Mouse (Mus musculus) lung, postnatal 4 days (tissue): ENCODE data around the gene Tmem198b.
"Not testable (repeated sequence)": the region's sequence is repeated elsewhere in the genome, so short reads cannot be mapped to it uniquely, and the experiment has no call there.

Source experiments
- DNase-seq, 2 experiments: peaks; one replicate each; pipeline ENCODE4 v3.0.0; 2021

Tmem198b gene

DNA sequence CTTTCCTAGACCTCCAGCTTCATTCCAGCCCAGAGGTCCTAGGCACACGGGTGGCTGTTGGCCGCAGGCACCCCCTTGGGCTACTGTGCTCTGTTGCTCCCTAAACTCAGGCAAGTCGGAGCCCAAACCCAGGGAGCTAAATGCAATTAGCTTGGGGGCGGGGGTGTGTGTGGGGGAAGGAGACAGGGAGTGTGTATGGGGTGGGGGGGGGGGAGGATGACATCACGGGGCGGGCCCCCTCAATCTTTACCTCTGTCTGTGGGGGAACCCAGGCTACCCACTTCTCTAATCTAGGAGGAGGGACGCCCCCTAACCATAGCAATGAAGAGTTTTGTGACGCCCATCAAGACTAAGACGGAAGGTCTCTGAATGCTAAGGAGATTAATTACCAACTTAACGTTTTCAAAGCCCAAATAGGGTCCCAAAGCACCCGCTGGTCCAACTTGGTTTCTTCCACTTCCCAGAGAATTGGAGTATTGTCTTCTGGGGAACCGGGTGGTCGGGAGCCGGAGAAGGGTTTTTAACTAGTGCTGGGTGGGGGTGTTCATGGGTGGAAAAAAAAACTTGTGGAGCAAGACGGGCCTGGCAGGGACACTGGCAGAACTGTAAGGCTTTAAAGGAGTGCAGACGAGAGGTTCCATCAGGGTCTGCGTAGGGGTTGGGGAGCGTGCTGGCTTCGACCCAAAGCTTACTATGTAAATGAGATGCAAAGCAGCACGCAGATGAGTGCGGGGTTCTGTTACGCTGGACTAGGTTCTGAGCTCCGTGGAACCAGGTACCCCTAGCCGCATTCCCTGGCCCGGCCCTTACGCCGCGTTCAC lies at the start of gene Tmem198b:
Tmem198b (minus strand) TSS at position 100 of the 821 bp plus-strand sequence.
- DNase-seq = peak; percentile 62 to 75

DNA sequence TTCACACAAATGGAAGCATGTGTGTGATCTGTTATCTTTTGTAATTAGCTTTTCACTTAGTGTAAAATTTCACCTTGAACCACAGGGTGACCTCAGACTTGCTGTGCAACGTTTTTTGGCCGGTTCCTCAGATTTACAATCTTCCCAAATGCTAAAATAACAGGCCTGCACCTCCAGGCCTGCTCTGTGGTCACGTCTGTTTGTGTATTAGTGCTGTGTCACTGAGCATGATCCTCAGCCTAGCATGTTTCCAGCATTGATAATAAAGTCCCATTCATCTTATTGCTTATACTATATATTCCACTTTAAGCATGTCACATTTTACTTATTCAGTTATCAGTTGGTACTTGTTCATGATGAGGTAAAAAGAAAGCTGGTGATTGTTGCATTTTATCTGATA lies 46.2 kb upstream of the Tmem198b start:
- DNase-seq = no peak

DNA sequence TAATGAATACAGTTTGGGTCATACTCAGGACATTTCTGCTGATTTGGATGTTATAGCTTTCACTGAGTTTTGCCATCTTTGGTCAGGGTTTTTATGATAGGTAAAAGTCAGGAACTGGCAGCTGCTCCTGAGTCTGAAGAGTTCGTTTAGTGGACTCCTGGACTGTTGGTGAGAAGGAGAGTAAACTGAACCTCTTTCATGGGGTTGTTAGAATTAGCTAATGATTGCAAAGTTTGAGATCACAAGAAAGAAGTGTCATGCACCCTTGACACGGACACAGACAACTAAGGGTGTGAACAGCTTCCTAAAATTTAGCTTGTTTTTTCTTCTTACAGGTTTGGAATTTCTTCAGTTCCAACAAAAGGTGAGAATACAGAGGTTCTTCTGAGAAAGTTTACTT lies 44.3 kb upstream of the Tmem198b start:
- DNase-seq = no peak

DNA sequence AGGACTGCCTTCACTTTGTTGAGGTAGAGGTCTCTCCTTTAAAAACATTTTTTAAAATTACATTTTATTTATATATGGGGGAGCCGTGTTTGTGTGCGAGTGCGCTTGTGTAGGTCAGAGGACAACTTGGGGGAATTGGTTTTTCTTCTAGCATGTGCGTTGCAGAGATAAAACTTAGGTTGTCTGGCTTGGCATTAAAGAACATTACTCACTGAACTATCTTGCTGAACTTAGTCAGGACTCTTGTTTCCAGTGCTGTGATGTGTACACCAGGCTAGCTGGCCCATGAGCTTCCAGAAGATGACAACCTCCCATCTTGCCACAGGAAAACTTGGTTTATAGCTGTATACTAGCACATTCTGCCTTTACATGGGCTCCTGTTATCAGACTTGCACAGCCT lies 42.5 kb upstream of the Tmem198b start:
- no peak for DNase-seq

DNA sequence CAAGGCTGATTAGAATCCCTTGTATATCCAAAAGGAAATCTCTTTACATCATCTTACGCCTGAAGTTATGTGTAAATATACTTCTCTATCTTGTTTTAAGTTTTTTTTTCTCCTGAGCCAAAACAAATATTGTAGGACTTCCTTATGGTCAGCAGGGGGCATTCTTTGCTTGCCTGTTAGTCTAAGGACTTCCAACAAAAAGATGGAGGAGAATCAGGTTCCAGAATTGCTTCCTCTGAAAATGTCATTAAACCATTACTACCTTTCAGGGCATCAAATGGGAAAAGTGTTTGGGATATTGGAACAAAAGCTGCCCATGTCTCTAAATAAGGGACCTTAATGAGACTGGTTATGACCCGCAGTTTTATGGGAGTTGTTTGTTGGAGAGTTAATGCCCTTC lies 41.3 kb upstream of the Tmem198b start:
- no peak for DNase-seq

DNA sequence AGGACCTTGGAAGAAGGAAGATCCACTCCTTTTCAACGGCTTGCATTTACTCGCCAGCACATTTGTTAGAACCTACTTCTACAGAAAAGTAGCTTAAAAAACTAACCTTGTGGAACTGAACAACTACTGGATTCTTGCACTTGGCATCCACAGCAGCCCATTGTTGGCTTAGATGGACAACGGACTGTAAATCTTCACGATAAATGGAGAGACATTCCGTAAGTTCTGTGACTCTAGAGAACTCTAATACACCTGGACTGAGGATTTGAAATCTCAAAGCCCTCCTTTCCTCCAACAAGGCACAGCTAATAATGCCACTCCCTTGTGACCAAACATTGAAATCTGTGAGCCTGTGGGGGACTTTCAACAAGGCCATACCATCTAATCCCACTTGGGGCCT lies 39.1 kb upstream of the Tmem198b start:
- DNase-seq = no peak

DNA sequence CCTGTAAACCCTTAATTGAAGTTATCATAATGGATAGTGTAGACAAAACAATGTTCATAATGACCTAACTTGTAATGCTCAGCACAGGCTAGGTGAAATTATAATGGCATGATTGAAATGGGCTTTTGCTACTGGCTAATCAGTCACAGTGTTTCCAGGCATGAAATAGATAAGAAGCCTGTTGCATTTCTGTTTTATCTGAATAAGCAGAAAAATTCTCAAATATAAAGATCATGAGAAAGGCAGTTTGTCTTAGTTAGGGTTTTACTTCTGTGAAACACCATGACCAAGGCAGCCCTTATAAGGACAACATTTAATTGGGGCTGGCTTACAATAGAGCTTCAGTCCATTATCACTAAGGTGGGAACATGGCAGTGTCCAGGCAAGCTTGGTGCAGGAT lies 36.4 kb upstream of the Tmem198b start:
- no peak for DNase-seq

DNA sequence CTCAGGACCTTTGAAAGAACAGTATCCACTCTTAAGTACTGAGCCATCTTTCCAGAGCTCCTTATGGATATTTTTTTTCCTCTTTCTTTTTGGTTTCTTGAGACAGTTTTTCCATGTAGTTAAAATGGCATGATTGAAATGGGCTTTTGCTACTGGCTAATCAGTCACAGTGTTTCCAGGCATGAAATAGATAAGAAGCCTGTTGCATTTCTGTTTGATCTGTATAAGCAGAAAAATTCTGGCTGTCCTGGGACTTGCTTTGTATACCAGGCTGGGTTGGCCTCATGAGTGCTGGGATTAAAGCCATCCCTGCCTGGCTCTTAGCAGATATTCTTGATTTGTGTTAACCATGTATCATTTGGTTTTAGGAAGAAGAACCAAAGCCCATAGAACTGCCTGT lies 35.3 kb upstream of the Tmem198b start:
- DNase-seq = no peak

DNA sequence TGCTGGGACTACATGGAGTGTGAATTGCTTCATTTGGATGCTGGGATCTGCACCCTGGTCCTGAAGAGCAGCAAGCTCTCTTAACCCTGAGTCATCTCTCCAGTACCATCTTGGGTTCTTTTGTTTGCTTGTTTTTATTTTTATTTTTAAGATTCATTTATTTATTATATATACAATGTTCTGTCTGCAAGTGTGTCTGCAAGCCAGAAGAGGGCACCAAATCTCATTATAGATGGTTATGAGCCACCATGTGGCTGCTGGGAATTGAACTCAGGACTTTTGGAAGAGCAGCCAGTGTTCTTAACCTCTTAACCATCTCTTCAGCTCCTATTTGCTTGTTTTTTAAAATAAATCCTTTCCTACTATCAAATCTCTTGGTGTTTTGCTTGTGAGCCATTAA lies 33.2 kb upstream of the Tmem198b start:
- no peak for DNase-seq

DNA sequence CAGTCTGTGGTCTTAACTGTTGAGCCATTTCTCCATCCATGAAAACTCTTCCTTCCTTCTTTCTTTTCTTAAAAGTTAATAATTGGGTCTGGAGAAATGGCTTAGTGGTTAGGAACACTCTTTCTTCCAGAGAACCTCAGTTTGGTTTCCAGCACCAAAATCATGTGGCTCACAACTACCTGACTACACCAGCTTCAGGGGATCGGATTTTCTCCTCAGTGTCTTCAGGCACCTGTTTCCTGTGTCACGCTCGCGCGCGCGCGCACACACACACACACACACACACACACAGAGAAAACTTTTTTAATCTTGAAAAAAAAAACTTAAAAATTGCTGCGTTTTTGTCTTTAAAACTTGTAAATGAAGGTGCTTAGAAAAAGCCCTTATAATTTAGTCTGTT lies 19.7 kb upstream of the Tmem198b start:
- DNase-seq = no peak

DNA sequence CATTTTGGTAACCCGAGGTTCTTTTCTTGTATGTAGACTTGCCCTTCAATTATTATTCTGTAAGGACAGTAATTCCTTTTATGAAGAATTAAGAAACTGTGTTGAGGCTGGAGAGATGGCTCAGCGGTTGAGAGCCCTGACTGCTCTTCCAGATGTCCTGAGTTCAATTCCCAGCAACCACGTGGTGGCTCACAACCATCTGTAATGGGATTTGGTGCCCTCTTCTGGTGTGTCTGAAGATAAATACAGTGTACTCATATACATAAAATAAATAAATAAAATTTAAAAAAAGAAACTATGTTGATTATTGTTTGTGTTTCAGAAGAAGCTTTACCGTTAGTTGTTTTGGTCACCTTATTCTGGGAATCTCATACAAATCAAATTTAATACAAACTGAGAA lies 18.9 kb upstream of the Tmem198b start:
- not testable (repeated sequence) for DNase-seq

DNA sequence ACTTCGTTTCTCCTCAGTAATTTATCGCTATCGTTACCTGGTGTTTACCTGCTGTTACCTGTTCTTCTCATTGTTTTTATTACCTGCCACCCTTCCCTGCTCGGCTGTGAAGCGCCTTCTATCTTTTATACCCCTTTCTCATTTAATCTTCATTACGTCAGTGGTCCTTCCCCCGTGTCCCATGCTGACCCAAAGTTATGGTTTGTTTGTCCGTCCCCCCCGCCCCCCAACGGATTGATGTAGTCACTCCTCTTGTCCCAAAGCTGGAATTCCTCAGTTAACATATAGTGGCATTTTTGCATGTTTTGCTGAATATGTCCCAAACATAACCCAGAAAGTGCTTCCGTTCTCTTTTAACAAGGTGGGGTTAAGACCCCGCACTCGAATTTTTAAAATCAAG lies 18.0 kb upstream of the Tmem198b start:
- no peak for DNase-seq

DNA sequence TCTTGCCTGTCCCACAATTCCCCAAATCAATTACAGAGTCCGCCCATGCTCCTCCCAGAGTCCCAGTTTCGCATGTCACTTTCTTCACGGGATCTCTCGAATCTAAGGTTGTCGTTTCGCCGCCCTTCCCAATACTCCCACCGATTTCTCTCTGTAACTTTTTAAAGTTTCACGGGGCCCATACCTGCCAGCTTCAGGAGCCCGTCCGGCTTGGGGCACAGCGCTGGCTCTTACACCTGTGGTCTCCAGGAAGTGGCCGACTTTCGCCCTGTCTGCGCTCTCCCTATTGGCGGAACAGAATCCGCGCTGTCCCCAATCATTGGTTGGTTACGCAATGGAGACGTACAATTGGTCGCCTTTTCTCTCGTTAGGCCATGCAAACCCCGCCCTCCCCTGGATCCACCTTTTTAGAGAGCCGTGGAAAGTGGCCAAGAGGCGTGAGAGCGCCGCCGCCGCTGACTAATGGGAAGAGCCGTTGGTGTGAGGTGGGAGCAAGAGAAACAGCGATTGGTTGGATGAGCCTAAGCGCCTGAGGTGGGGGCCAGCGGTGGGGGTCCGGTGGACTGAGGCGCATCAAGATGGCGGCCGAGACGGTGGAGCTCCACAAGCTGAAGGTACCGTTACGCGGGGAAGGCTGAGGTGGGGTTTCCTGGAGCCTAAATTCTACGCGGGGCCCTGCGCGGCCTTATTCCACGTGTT lies 17.3 kb upstream of the Tmem198b start, which contains the start of gene Ormdl2:
Ormdl2 (minus strand) TSS at position 288 of the 699 bp plus-strand sequence.
- DNase-seq = peak; percentile 99

DNA sequence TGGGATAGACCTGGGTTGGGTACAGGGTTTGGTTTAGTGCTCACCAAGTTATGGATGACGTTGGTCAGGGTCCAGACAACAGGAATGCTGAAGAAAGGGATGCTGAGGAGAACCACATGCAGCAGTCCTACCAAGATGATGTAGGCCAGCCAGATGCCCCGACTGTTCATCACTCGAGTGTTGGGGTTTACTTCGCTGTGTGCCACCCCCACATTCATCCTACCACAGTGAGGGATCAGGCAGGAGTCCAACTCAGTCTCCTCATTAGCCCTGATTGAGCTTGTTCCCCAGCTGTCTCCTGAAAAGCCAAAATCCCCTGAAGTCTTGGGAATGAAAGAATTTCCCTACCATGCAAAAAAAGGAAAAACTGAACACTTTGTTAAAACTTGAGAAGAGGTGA lies 16.0 kb upstream of the Tmem198b start:
- no peak for DNase-seq

DNA sequence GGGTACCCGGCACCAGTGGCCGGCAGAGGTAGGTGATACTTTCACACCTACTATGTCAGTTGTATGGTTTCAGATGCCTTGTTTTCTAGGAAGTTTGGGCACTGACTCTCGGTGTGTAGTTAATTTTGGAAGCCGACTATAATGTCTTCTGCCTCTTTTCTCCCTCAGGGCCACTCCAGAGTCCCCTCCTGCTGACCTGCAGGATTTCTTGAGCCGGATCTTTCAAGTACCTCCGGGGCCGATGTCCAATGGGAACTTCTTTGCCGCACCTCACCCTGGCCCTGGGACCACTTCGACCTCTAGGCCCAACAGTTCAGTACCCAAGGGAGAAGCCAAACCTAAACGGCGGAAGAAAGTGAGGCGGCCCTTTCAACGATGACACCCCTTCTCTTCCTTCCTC lies 12.9 kb upstream of the Tmem198b start, which contains the start of gene Sarnp:
Sarnp (plus strand) TSS at position 301 of the 400 bp plus-strand sequence.
- no peak for DNase-seq

DNA sequence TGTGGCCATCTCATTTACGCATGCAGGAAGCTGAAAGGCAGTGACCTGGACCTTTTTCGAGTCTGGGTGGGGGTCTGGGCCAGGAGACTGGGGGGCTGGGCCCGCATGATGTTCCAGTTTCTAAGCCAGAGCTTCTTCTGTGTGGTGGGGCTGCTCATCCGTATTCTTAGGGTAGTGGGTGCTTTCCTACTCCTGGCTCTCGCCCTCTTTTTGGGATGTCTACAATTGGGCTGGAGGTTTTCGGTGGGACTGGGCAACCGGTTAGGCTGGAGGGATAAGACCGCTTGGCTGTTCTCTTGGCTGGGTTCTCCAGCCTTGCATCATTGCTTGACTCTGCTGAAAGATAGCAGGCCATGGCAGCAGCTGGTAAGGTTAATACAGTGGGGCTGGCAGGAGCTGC lies 2.8 kb upstream of the Tmem198b start:
- no peak for DNase-seq

DNA sequence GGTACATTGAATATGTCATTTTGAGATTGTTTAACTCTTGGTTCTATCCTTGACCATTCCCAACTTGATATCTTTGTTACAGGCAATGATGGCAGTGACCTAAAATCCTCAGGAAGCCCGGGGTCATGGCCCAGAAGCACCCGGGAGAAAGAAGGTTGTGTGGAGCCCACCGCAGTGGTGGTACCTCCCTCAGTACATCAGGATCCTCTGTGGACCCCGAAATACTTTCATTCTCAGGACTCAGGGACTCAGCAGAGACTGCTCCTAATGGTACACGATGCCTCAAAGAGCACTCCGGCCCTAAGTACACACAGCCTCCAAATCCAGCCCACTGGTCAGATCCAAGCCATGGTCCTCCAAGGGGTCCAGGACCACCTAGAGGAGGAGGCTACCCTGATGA lies 1.9 kb upstream of the Tmem198b start:
- DNase-seq = no peak

DNA sequence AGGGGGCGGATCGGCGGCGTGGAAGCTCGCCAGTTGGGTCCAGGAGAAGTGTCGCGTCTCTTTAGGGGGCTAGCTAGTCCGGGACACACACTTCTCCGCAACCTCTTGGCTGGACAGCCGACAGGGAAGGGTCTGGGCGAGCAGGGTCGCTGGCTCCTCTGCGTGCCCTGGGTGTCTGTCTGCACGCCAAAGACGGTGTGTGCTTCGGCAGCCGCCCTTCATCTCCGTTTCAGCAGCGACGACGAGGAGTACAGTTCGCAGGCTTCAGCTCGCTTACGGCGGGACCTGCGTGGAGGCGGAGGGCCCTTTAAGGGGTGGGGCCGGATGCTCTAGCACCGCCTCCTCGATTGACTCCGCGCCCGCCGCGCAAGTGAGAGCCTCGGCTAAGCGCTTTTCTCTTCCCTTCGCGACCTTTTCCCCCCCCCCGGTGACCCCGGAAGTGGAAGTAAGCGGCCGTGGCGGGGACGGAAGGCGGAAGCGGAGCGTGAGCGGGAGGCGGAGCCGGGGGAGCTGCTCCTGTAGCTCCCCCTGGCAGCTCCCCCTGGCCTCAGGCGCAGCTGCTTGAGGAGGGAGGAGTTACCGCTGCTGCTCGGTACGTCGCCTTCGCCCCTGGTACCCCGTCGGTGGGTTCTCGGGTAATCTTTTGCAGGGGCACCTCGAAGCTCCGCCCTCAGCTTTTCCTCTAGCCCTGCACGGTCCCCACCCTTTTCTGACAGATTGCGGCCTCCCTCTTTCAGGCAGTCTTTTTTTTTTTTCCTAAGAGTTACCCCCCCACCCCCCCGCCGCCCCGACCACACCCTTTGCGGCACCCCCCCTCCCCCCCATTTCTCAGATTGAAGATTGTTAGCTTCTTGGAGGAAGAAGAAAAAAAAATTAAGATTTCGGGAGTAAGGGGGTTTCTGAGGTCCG lies 1.2 kb upstream of the Tmem198b start:
- DNase-seq = peak; percentile 97 to 98

DNA sequence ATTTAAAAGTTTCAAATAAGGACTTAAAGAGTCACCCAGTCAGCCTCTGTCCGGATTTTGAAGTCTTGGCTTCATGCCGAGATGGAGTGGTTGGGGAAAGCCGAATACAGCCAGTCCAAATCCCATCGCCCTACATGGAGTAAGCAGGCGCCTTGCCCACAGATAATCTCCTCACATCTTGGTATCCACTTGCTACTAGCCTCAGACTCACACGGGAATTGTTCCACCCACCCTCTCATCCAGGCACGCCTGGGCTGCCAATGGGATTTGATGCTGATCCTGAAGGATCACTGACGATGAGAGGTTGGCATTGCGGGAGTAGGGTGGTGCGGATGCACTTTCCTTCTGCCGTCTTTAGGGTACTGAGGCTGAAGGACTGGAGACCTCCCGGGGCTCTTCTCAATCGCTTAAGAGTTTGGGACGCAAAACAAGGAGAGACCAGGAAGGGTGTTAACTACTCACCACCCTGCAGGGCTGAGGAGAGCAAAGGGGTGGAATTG lies 349 bp downstream of the Tmem198b start, which contains the start of gene Dnajc14:
Dnajc14 (plus strand) TSS at position 292 of the 500 bp plus-strand sequence.
- DNase-seq = peak; percentile 66

DNA sequence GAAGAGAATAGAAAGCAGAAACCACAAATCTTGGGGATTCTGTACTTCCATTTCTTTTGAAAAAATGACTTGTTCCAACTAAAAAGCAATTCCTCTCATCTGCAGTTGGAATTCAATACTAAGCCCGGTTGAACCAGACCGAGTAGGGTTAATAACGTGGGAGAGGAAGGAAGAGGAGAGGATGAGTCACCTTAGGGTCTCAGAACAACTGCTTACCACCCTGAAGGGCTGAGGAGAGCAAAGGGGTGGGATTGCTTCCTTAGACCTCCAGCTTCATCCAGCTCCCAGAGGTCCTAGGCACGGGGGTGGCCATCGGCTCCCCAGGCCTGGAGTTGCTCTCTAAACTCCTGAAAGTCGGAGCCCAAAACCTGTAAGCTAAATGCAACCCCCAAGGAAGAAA lies 809 bp downstream of the Tmem198b start:
- DNase-seq = no peak

DNA sequence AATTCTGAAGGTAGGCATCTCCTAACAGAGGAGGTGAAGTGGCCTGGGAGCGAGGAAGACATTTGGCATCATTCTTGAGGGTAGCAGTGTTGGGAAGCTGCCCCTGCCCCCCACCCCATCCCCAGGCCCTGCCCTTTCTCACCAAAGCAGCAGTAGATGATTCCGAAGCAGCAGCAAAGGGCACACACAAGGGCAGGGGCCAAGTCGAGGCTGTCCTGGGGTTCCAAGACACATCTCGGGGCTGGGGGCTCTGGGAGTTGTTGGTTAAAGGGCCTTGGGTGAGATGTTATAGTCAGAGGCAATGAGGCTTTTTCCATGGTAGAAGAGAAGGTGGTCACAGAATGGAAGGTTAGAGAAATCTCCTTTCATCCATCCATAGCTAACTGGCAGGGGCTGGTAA lies 1.2 kb downstream of the Tmem198b start:
- DNase-seq = no peak

DNA sequence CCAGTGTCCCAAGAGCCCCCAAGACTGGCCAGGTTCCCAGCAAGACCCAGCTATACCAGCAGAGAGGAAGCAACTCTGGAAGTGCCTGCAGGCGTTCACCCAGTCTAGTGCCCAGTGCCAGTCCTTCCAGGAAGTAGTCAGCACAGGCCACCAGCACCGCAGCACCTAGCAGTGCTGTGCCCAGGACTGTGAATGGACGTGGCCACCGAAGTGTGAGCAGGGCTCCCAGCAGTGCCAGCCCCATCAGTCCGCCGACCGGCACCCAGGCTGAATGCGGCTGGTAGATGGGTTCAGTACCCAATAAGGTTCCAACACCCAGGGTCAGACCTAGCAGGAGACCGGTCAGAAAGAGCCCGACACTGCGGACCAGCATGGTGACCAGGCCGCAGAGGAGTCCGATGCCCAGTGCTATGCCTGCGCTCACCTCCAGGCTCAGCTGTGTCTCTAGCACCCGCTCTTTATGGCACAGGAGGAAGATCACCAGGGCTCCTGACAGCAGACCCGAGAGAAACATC lies 2.1 kb downstream of the Tmem198b start:
- no peak for DNase-seq

DNA sequence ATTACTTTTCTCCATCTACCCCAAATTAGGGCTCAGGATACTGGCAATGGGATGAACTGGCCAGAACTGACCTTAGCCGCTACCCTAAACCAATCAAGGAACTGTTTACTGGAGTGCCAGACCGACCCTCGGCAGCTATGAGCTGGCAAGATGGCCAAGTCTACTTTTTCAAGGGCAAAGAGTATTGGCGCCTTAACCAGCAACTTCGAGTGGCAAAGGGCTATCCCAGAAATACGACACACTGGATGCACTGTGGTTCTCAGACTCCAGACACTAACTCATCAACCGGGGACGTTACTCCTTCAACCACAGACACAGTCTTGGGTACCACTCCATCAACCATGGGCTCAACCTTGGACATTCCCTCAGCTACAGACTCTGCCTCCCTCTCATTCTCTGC lies 5.5 kb downstream of the Tmem198b start:
- DNase-seq = no peak
